Mouse (Mus musculus): ENCODE data around the gene Gipc3. TPM values are rescaled to one million over a fixed set of nuclear protein-coding genes. Genes with fewer than 3 reads are reported as not detected.

Gipc3 gene
- polyA plus RNA-seq, 1 experiment from 2014 or later = 0.07 TPM

DNA sequence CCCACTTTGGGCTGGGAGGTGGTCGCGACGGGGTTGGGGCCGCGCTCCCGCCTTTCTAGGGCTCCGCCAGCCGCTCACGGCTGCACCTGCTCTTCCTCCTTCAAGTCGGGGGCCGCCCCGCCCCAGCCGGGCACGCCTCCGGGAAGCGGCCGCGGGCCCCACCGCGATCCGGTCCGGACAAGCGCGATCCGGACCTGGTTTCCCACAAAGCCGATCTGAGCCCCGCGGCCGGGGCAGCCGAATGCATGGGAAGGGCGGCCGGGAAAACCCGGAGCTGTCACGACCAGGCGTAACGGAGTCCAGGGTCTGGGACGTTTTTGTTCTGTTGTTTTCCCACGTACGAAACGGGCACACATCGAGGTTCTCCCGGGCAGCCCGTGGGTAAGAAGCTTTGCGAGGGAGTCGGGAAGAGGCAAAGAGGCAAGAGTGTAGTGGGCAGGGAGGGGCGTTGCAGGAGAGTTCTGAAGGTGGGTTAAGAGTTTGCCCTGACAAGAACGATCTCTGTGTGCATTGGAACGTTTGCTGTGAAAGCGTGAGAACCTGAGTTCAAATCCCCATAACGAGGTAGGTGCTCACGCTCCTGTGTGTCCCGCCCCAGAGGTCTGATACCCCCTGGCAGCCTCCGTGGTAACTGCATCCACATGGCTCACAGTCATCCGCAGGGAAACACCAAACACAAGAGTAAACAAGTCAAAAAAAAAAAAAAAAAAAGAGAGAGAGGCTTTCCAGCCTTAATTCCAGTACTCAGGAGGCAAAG, 57.2 kb downstream of the Gipc3 start:
- Histone ChIP-seq H3K27ac (peak overlapping the region; percentile 76), H3K9me3 (no peaks in the 10 kb centered on the region), H3K27me3 (peaks cover 41% of the 10 kb centered on the region), H3K9ac (peak overlapping the region; percentile 45), H3K4me2 (peak overlapping the region; percentile 83), H3K36me3 (no peaks in the 10 kb centered on the region), H3K4me1 (peaks cover 44% of the 10 kb centered on the region), H3K4me3 (peak overlapping the region; percentile 50)
- WGBS = 2% methylated on average over 54 of the region's 54 CpGs
- ATAC-seq (ENCODE audit: borderline replicate concordance, extremely low read depth, low FRiP score, low TSS enrichment) = peak; percentile 53; the same call in 1 of the 2 replicates

Small RNA genes lying within 50 kb of the gene (microRNA-seq; reads per million reads assigned to microRNA genes)
- gene Mir6913 = not detected

Other genes starting within 250 kb of the Gipc3 start
- 0.31 and 0.35 TPM in 2 replicates for gene Creb3l3, start 244.4 kb downstream of the Gipc3 start, polyA plus RNA-seq (2015; fragmentation: Nextera tagmentation; extraction: Ambion mirVana)
- 178 and 180 TPM in 2 replicates for gene Map2k2, start 237.4 kb downstream of the Gipc3 start, polyA plus RNA-seq (2015; fragmentation: Nextera tagmentation; extraction: Ambion mirVana)
- 34.1 and 36.9 TPM in 2 replicates for gene Zbtb7a, start 208.0 kb downstream of the Gipc3 start, polyA plus RNA-seq (2015; fragmentation: Nextera tagmentation; extraction: Ambion mirVana)
- gene Pias4, start 175.3 kb downstream of the Gipc3 start, polyA plus RNA-seq (2015; fragmentation: Nextera tagmentation; extraction: Ambion mirVana) = 41.0 and 47.5 TPM in 2 replicates
- 567 and 596 TPM in 2 replicates for gene Eef2, start 166.6 kb downstream of the Gipc3 start, polyA plus RNA-seq (2015; fragmentation: Nextera tagmentation; extraction: Ambion mirVana)
- gene Dapk3, start 160.3 kb downstream of the Gipc3 start, polyA plus RNA-seq (2015; fragmentation: Nextera tagmentation; extraction: Ambion mirVana) = 52.6 and 56.1 TPM in 2 replicates
- 0.16 TPM in 2 replicates for gene 4930442H23Rik, start 159.4 kb downstream of the Gipc3 start, polyA plus RNA-seq (2015; fragmentation: Nextera tagmentation; extraction: Ambion mirVana)
- gene Nmrk2, start 141.2 kb downstream of the Gipc3 start, polyA plus RNA-seq (2015; fragmentation: Nextera tagmentation; extraction: Ambion mirVana) = 0.11 and 0.30 TPM in 2 replicates
- 0.14 and 0.29 TPM in 2 replicates for gene Atcay, start 112.4 kb downstream of the Gipc3 start, polyA plus RNA-seq (2015; fragmentation: Nextera tagmentation; extraction: Ambion mirVana)
- 5.3 and 5.4 TPM in 2 replicates for gene Zfr2, start 110.1 kb downstream of the Gipc3 start, polyA plus RNA-seq (2015; fragmentation: Nextera tagmentation; extraction: Ambion mirVana)
- gene Matk, start 90.3 kb downstream of the Gipc3 start, polyA plus RNA-seq (2015; fragmentation: Nextera tagmentation; extraction: Ambion mirVana) = 2.7 and 3.9 TPM in 2 replicates
- gene Mrpl54, start 76.3 kb downstream of the Gipc3 start, polyA plus RNA-seq (2015; fragmentation: Nextera tagmentation; extraction: Ambion mirVana) = 208 and 225 TPM in 2 replicates
- 60.7 and 66.5 TPM in 2 replicates for gene Apba3, start 76.3 kb downstream of the Gipc3 start, polyA plus RNA-seq (2015; fragmentation: Nextera tagmentation; extraction: Ambion mirVana)
- 26.4 and 28.8 TPM in 2 replicates for gene Tjp3, start 51.7 kb downstream of the Gipc3 start, polyA plus RNA-seq (2015; fragmentation: Nextera tagmentation; extraction: Ambion mirVana)
- 45.4 and 47.0 TPM in 2 replicates for gene Pip5k1c, start 50.3 kb downstream of the Gipc3 start, polyA plus RNA-seq (2015; fragmentation: Nextera tagmentation; extraction: Ambion mirVana)
- gene Cactin, start 22.2 kb downstream of the Gipc3 start, polyA plus RNA-seq (2015; fragmentation: Nextera tagmentation; extraction: Ambion mirVana) = 48.4 and 49.9 TPM in 2 replicates
- gene Tbxa2r, start 14.5 kb downstream of the Gipc3 start, polyA plus RNA-seq (2015; fragmentation: Nextera tagmentation; extraction: Ambion mirVana) = 17.8 and 18.3 TPM in 2 replicates
- gene Hmg20b, start 7.2 kb upstream of the Gipc3 start, polyA plus RNA-seq (2015; fragmentation: Nextera tagmentation; extraction: Ambion mirVana) = 91.2 and 92.5 TPM in 2 replicates
- 17.6 and 20.4 TPM in 2 replicates for gene Mfsd12, start 14.2 kb upstream of the Gipc3 start, polyA plus RNA-seq (2015; fragmentation: Nextera tagmentation; extraction: Ambion mirVana)
- gene 4930404N11Rik, start 22.6 kb upstream of the Gipc3 start, polyA plus RNA-seq (2015; fragmentation: Nextera tagmentation; extraction: Ambion mirVana) = 2.0 and 3.0 TPM in 2 replicates
- gene Fzr1, start 35.2 kb upstream of the Gipc3 start, polyA plus RNA-seq (2015; fragmentation: Nextera tagmentation; extraction: Ambion mirVana) = 110 and 115 TPM in 2 replicates
- 75.9 and 79.8 TPM in 2 replicates for gene Dohh, start 41.2 kb upstream of the Gipc3 start, polyA plus RNA-seq (2015; fragmentation: Nextera tagmentation; extraction: Ambion mirVana)
- 1.6 and 2.7 TPM in 2 replicates for gene Gm48551, start 41.2 kb upstream of the Gipc3 start, polyA plus RNA-seq (2015; fragmentation: Nextera tagmentation; extraction: Ambion mirVana)
- gene Gm48552, start 45.7 kb upstream of the Gipc3 start, polyA plus RNA-seq (2015; fragmentation: Nextera tagmentation; extraction: Ambion mirVana) = 0.45 and 2.3 TPM in 2 replicates
- 4.4 TPM in 2 replicates for gene Smim24, start 49.8 kb upstream of the Gipc3 start, polyA plus RNA-seq (2015; fragmentation: Nextera tagmentation; extraction: Ambion mirVana)
- 86.0 and 87.2 TPM in 2 replicates for gene Nfic, start 112.4 kb upstream of the Gipc3 start, polyA plus RNA-seq (2015; fragmentation: Nextera tagmentation; extraction: Ambion mirVana)
- gene Celf5, start 139.4 kb upstream of the Gipc3 start, polyA plus RNA-seq (2015; fragmentation: Nextera tagmentation; extraction: Ambion mirVana) = 0.34 and 0.42 TPM in 2 replicates
- gene Ncln, start 153.1 kb upstream of the Gipc3 start, polyA plus RNA-seq (2015; fragmentation: Nextera tagmentation; extraction: Ambion mirVana) = 81.8 and 82.8 TPM in 2 replicates
- 2.5 and 3.6 TPM in 2 replicates for gene S1pr4, start 156.9 kb upstream of the Gipc3 start, polyA plus RNA-seq (2015; fragmentation: Nextera tagmentation; extraction: Ambion mirVana)
- 1.7 and 1.8 TPM in 2 replicates for gene Gna15, start 181.0 kb upstream of the Gipc3 start, polyA plus RNA-seq (2015; fragmentation: Nextera tagmentation; extraction: Ambion mirVana)
- gene Gna11, start 201.9 kb upstream of the Gipc3 start, polyA plus RNA-seq (2015; fragmentation: Nextera tagmentation; extraction: Ambion mirVana) = 72.7 and 74.2 TPM in 2 replicates
- gene Aes, start 216.2 kb upstream of the Gipc3 start, polyA plus RNA-seq (2015; fragmentation: Nextera tagmentation; extraction: Ambion mirVana) = 662 and 670 TPM in 2 replicates
- 39.3 and 49.7 TPM in 2 replicates for gene Tle2, start 231.3 kb upstream of the Gipc3 start, polyA plus RNA-seq (2015; fragmentation: Nextera tagmentation; extraction: Ambion mirVana)